7 mouse cellular contexts compared by ENCODE assay signal in the genomic region with DNA sequence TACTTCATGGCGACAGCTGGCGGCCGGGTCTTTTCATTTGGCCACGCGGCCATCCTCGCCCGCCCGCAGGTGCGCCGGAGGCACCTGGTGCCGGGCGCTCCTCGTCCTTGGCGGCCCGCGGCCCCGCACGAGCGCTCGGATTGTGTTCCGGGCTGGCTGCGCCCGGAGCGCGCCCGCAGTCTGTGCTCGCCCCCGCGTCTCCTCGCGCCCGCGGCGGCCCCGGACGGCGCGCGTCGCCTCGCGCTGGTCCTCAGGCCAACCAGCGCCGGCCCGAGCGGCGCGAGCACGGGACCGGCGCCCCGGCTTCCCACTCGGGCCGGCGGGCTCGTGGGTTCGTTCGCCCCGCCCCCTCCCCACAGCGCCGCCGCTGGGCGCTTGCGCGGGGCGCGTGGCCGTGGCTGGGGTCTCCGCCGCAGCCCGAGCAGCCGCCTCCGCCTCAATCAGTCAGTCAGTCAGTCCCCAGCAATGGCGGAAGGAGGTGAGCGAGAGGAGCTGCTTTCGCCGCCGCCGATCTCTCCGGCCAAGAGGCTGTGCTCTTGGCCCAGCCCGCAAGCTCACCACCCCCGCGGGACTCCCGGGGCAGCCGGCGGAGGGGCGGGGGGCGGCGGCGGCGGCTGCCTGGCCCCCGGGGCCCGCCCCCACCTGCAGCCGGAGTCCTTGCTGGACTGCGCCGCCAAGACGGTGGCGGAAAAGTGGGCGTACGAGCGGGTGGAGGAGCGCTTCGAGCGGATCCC. TPM values are rescaled to one million over a fixed set of nuclear protein-coding genes. Genes with fewer than 3 reads are reported as not detected.
DNase-seq lines count a peak whose midpoint lies in the region; ATAC-seq lines count a peak whose summit lies in the region.

A gene (plus strand): TSS at position 382 of the 734 bp plus-strand sequence.

- intact Hi-C loops in gastrocnemius, postnatal 36 days (cut with DNase I), result no loop called here
- intact Hi-C loops in left cerebral cortex, postnatal 14 days (cut with DNase I), result loop anchor here (5.0 kb wide), 2 partner anchors 50 to 110 kb away; no protein-coding TSS in a partner anchor

- peaks cover 5% of the 10 kb centered on the region; the same call in 1 of the 2 replicates for H3K27me3 ChIP-seq in intestine, embryonic 15.5 days (replicated peaks)

- H3K4me3 ChIP-seq in intestine, embryonic 15.5 days (replicated peaks), result peak within 1 kb of the TSS; percentile 94

- peak; percentile 95 for ATAC-seq in intestine, embryonic 15.5 days
- ATAC-seq in megakaryocyte progenitor cell, adult 5-6 weeks (replicated peaks; ENCODE audit: poor library complexity), result peak; percentile 37

- peak within 1 kb of the TSS; percentile 77 for H3K9ac ChIP-seq in intestine, embryonic 15.5 days

- H3K36me3 ChIP-seq in intestine, embryonic 15.5 days, result no peaks in the 10 kb centered on the region

- DNase-seq in adrenal gland, postnatal 14 days, result peak; percentile 83
- peak; percentile 82 for DNase-seq in embryo, embryonic 10.5 days (ENCODE audit: low spot score)
- peak; percentile 11 to 32 for DNase-seq in gastrocnemius, postnatal 36 days
- peak; percentile 66 to 73 for DNase-seq in left cerebral cortex, postnatal 14 days (ENCODE audit: low spot score in 2 of 2)
- DNase-seq in right cerebral cortex, postnatal 25 days, result peak; percentile 83

- H3K9me3 ChIP-seq in intestine, embryonic 15.5 days, result no peaks in the 10 kb centered on the region

- H3K4me2 ChIP-seq in intestine, embryonic 15.5 days (replicated peaks), result peak within 1 kb of the TSS; percentile 97

- under 1% methylated on average over 100 of the region's 104 CpGs for WGBS in intestine, embryonic 15.5 days

- 0 out of 2 replicates have a peak, but pooled peaks cover 6% of the 10 kb centered on the region for H3K4me1 ChIP-seq in intestine, embryonic 15.5 days (replicated peaks)

- peak within 1 kb of the TSS; percentile 78 for H3K27ac ChIP-seq in intestine, embryonic 15.5 days

RNA-seq across cellular contexts. Expression of the gene that starts here (rescaled TPM):
- total RNA-seq in adrenal gland, postnatal 14 days (2021), result 3.1 and 3.5 TPM in 2 replicates
- under 1 TPM; 0.05 to 0.08 TPM for total RNA-seq in gastrocnemius, postnatal 36 days (2021)
- polyA plus RNA-seq in intestine, embryonic 15.5 days (2015; fragmentation: Nextera tagmentation; extraction: Ambion mirVana), result 1.1 and 1.2 TPM in 2 replicates
- 1 to 10 TPM; 7.2 to 9.0 TPM for total RNA-seq in left cerebral cortex, postnatal 14 days (2021)
- 0.10 and 0.15 TPM in 2 replicates for total RNA-seq in megakaryocyte progenitor cell, adult 5-6 weeks (2015)
- total RNA-seq in megakaryocyte progenitor cell, adult 5-6 weeks (2017), result 0.03 and 0.12 TPM in 2 replicates

Comparison
In these comparisons a context has a peak if more than half of its experiments do, and no peak if none do; other contexts are left out.
1. Peak in every context shown above with its lines: DNase-seq, ATAC-seq, H3K4me3 ChIP-seq and H3K27ac ChIP-seq.
2. Peak in DNase-seq in gastrocnemius, postnatal 36 days; RNA of the gene not detected or under 1 TPM.
3. Peak in ATAC-seq in megakaryocyte progenitor cell, adult 5-6 weeks; RNA of the gene not detected or under 1 TPM.
4. DNase-seq: peak in every context shown above with its lines; median percentile 83 in adrenal gland, postnatal 14 days; 83 in right cerebral cortex, postnatal 25 days; 82 in embryo, embryonic 10.5 days; 70 in left cerebral cortex, postnatal 14 days; 22 in gastrocnemius, postnatal 36 days.